Mouse (Mus musculus) olfactory bulb, adult 2 months (tissue): ENCODE data around the gene Pon2. TPM values are rescaled to one million over a fixed set of nuclear protein-coding genes. Genes with fewer than 3 reads are reported as not detected.

Experiments used
- H3K27ac ChIP-seq: fragments of 200-500 bp; 2 replicates; pipeline ENCODE4 v1.5.1; 2012; ENCODE audit warnings: low read depth, low read length; ENCODE audit not compliant: insufficient read depth
- H3K4me1 ChIP-seq: fragments of 200-500 bp; 2 replicates; pipeline ENCODE4 v1.6.1; 2012; ENCODE audit warnings: low read length; ENCODE audit not compliant: control insufficient read depth, insufficient read depth
- H3K4me3 ChIP-seq: fragments of 200-500 bp; 2 replicates; pipeline ENCODE4 v1.5.1; 2012; ENCODE audit warnings: mild to moderate bottlenecking, low read depth, low read length, moderate library complexity; ENCODE audit not compliant: insufficient read depth
- CTCF ChIP-seq: fragments of 200-500 bp; IDR thresholded peaks from 2 replicates; pipeline ENCODE4 v1.5.1; 2012; ENCODE audit warnings: low read depth, mild to moderate bottlenecking, low read length, moderate library complexity; ENCODE audit not compliant: insufficient read depth
- POLR2A ChIP-seq: fragments of 200-500 bp; IDR thresholded peaks from 2 replicates; pipeline ENCODE4 v1.6.1; 2012; ENCODE audit warnings: mild to moderate bottlenecking, low read depth, low read length, moderate library complexity; ENCODE audit not compliant: insufficient read depth
- WGBS: fragments of 180-500 bp; shearing (Covaris S2); methylation state at CpG from one replicate; pipeline ENCODE4 v1.1.7; 2018; 5-methylcytosine and 5-hydroxymethylcytosine counted together
- polyA plus RNA-seq: library from polyadenylated mRNA; stranded (reverse); fragments of >200 nt; gene quantifications from 2 replicates; pipeline ENCODE4 v1.2.4, GENCODE M21; 2012; ENCODE audit warnings: low replicate concordance; ENCODE audit not compliant: missing spikeins, insufficient read depth, insufficient read length

The Pon2 gene
- polyA plus RNA-seq, 1 experiment, result not detected

- TF ChIP-seq POLR2A (no peak), CTCF (no peak)
- no peaks in the 10 kb centered on the region for H3K4me1 ChIP-seq
- 90% methylated on average over 3 of the region's 3 CpGs for WGBS
- H3K27ac ChIP-seq, result no peak overlapping the region
- H3K4me3 ChIP-seq, result no peak overlapping the region
These were observed 17.0 kb upstream of the Pon2 start for GRCm38 (mm10) chr6:5315053-5315759.

- Histone ChIP-seq H3K27ac (no peak overlapping the region), H3K4me3 (no peak overlapping the region), H3K4me1 (no peaks in the 10 kb centered on the region)
- WGBS, result 83% methylated on average over 5 of the region's 5 CpGs
- TF ChIP-seq POLR2A, result no peak
- no peak for TF ChIP-seq CTCF
These were observed 15.8 kb upstream of the Pon2 start for GRCm38 (mm10) chr6:5313951-5314590.

DNA sequence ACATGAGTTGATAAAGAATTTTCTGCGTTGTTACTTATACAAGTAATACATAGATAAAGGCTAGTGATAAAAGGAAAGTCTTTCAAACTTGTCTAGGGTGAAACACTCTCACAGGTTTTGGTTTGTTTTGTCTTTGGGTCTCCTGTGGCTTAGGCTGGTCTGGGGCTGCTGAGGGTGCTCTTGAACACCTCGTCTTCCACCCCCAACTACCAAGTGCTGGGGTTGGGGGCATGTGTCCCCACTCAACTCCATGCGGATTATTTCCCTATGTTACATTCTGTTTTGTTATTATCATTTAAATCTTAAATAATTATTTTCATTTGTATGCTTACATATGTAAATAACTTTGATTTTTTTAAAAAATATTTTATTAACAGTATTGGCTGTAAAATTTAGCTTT, 12.2 kb upstream of the Pon2 start:
- no peak for TF ChIP-seq CTCF
- WGBS, result 88% methylated on average over 3 of the region's 3 CpGs
- Histone ChIP-seq H3K4me3 (no peak overlapping the region), H3K27ac (no peak overlapping the region), H3K4me1 (peaks cover 2% of the 10 kb centered on the region; the same call in 1 of the 2 replicates)

- 63% methylated on average over 7 of the region's 7 CpGs for WGBS
These were observed 11.4 kb upstream of the Pon2 start for GRCm38 (mm10) chr6:5309595-5310197.

DNA sequence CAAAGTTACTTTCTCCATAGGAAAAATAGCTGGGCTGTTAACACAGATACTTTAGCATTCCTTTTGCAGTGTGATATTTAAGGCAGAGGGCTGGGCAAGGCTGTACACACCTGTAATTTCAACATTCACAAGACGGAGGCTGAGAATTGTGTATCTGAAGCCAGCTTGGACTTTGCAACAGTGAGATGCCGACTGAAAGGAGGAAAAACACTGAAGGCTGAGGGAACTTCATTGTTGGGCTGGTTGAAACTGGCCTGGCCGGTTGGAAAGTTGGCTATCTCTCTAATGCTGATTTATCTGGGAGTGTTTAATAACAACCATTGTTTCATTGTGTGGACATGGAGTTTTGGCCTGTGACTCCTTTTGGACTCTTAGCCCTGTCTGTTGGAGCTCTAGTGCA, 7.7 kb upstream of the Pon2 start:
- H3K27ac ChIP-seq, result no peak overlapping the region
- 77% methylated on average over 3 of the region's 3 CpGs for whole genome bisulfite sequencing
- no peak for TF ChIP-seq CTCF
- no peak for TF ChIP-seq POLR2A
- H3K4me3 ChIP-seq, result no peak overlapping the region
- H3K4me1 ChIP-seq, result peaks cover 2% of the 10 kb centered on the region; the same call in 1 of the 2 replicates

More at GRCm38 (mm10) chr6:5309595-5310197, 11.4 kb upstream of the Pon2 start:
- peaks cover 2% of the 10 kb centered on the region; the same call in 1 of the 2 replicates for H3K4me1 ChIP-seq
- H3K4me3 ChIP-seq, result no peak overlapping the region
- no peak overlapping the region for H3K27ac ChIP-seq
- TF ChIP-seq POLR2A (no peak), CTCF (no peak)

DNA sequence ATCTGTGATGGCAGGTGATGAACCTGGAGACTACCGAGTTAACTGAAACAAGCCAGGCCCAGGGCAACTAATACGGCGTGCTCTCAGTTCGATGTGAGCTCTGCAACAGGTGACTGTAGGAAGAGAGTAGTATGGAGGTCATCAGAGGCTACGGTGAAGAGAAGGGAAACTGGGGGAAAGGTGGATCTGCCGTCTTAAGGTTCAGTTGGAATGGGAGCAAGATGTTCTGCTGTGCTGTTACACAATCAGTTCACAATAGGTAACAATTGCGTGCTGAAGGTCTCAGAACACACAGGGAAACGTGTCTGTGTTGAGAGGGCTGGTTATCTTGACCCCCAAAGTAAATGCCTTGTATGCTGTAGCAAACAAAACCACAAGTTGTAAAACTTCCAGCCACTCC, 6.7 kb upstream of the Pon2 start:
- no peak overlapping the region for H3K4me3 ChIP-seq
- H3K27ac ChIP-seq, result no peak overlapping the region
- no peak for TF ChIP-seq POLR2A
- TF ChIP-seq CTCF, result no peak
- peaks cover 2% of the 10 kb centered on the region; the same call in 1 of the 2 replicates for H3K4me1 ChIP-seq
- WGBS, result 96% methylated on average over 8 of the region's 8 CpGs

DNA sequence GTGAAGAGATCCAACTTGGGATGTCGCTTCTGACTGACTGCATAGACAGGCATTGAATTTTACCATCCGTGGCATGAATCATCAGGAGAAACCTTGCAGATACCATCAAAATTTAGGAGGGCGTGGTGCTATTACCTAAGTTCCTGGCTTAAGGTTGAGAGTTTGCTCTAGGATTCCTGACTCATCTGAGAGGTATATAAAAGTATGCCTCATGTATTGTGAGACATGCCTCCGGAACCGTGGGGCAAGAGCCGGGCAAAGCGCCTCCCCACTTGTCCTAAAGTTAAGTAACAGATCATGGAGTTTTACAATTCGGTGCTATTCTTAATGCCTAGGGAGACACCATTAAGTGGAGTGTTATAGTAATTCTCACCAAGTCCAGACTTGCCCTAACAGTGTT, 2.4 kb upstream of the Pon2 start:
- H3K4me3 ChIP-seq, result no peak overlapping the region
- no peak overlapping the region for H3K27ac ChIP-seq
- 96% methylated on average over 8 of the region's 8 CpGs for WGBS
- TF ChIP-seq POLR2A, result no peak
- no peak for TF ChIP-seq CTCF
- peaks cover 5% of the 10 kb centered on the region; the same call in 1 of the 2 replicates for H3K4me1 ChIP-seq

GRCm38 (mm10) chr6:5299561-5299960, 1.3 kb upstream of the Pon2 start:
- no peak overlapping the region for H3K4me3 ChIP-seq
- TF ChIP-seq POLR2A (no peak), CTCF (no peak)
- 84% methylated on average over 5 of the region's 5 CpGs for WGBS

DNA sequence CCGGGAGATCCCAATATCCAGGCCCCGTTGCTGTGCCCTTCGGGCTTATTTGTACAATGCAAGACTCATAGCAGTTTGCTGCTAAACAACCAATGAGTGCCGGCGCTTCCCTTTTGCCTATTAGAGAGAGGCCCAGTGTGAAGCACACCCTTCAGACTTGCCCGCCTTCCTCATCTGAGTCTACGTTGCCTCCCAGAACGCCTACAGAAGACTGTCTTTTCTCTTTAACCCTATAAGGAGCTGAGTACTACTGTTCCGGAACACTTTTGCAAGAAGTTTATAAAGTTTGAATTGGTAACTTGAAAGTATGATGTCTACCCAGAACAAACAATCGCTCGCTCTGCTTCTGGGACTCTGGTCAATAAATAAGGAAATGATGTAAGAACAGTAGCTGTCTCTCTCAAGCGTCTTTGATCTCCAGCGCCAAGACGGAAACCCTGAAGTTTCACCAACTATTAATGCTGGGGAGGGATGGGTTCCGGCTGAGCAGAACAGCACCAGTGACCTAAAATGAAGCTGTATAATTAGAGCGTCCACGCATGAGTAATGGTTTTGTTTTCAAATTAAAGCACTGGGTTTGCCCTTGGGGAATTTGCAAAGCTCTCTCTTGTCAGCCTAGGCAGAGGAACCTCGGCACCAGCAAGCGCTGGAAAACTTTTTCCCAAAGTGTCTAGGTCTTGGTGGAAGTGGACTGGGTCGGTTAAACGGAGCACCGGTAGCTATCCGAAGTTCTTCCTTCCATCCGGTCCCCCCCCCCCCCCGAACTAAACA, 749 bp downstream of the Pon2 start:
- WGBS, result 3% methylated on average over 24 of the region's 25 CpGs
- H3K4me3 ChIP-seq, result peak overlapping the region; percentile 62
- TF ChIP-seq POLR2A, result no peak
- no peak for TF ChIP-seq CTCF
- no peak overlapping the region for H3K27ac ChIP-seq
- H3K4me1 ChIP-seq, result peaks cover 5% of the 10 kb centered on the region; the same call in 1 of the 2 replicates

More at GRCm38 (mm10) chr6:5299561-5299960, 1.3 kb upstream of the Pon2 start:
- Histone ChIP-seq H3K4me1 (peaks cover 5% of the 10 kb centered on the region; the same call in 1 of the 2 replicates), H3K27ac (no peak overlapping the region)
